Mouse (Mus musculus): ENCODE data around the gene Plekhj1. TPM values are rescaled to one million over a fixed set of nuclear protein-coding genes. Genes with fewer than 3 reads are reported as not detected.
A peak's percentile ranks its signal among the peaks of the same experiment; 100 is the strongest.
"Not testable (repeated sequence)": the region's sequence is repeated elsewhere in the genome, so short reads cannot be mapped to it uniquely, and the experiment has no call there.

Plekhj1 gene
- total RNA-seq, 2 experiments from 2014 or later: 26.8 to 30.9 TPM

DNA sequence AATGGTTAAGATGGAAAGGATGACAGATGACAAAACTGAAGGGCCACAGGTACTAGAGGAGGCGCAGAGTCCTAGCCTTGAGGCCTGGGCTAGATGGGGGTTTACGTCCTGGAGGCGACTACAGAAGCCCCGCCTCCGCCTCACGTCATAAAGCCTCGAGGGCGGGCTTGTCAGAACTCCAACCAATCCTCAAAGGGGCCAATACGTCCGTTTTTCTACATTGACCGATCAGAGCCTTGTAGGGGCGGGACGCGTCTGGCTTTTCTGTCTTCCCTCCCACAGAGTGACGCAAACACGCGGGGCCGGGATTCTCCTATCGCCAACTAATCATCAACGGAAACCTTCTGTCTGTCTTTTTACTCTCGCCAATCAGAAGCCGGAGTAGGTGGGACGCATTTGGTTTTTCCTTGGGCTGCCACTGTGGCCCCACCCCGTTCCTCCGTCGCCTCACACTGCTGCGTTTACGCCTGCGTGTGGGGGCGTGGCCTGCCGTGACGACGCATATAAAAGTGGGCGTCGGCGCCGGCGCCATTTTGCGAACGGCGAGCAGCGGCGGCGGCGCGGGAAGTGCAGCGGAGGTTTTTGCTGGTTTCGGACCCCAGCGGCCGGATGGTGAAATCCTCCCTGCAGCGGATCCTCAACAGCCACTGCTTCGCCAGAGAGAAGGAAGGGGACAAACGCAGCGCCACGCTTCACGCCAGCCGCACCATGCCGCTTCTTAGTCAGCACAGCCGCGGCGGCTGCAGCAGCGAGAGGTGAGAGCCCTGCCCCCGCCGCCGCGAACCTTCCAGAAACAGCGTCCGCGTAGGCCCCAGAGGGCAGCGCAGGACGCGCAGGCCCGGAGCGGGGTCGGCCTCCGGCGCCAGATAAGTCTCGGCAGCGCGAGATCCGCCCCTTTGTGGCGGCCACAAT lies 28.0 kb upstream of the Plekhj1 start, which contains the start of gene Oaz1:
Oaz1 (plus strand) TSS at position 506 of the 912 bp plus-strand sequence.
- peak; percentile 98 for DNase-seq

DNA sequence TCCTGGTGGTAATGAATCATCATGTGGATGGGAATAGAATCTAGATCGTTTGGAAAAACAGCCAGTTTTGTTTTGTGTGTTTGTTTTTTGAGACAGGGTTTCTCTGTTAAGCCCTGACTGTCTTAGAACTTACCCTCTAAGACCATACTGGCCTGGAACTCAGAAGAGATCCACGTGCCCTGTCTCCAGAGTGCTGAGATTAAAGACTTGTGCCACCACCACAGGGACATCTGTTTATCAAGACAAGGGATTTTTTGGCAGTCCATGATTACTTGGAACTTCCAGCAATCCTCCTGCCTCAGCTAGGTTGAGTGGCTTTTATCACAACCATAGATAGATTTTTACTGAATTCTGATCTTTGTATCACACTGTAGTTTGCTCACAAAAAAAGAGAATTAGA lies 26.4 kb upstream of the Plekhj1 start:
- DNase-seq: no peak

DNA sequence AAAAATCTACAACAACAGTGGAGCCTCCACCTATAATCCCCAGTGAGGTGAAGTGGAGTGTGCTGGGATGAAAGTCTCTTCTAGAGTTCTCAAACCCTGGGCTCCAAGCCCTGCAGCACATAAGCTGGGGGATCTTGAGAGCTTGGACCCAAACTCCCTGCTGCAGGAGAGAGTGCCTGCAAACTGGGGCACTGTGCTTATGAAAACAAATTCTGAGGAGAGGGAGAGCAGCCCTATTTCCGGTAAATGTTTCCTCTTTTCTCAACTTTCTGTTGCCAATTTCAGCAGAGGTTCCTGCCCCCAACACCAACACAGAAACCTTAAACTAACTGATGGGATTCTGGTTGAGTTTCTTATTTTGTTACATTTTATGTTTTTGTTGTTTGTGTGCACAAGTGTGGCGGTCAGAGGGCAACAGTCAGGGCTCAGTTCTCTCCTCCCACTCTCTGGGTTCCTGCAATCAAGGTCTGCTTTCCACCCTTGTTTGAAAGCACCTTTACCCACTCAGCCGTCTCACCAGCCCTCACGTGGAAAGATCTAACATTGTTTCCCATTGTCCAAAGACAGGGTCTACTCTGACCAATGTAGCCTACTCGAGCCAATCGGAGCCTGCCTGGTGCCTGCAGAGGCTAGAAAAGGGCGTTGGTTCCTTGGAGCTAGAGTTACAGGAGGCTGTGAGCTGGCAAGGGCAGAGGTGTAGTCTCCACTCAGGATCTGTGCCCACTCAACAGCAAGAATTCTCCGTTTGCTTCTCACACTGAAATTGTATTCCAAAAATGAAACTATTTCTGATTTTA lies 25.6 kb upstream of the Plekhj1 start:
- no peak for DNase-seq

DNA sequence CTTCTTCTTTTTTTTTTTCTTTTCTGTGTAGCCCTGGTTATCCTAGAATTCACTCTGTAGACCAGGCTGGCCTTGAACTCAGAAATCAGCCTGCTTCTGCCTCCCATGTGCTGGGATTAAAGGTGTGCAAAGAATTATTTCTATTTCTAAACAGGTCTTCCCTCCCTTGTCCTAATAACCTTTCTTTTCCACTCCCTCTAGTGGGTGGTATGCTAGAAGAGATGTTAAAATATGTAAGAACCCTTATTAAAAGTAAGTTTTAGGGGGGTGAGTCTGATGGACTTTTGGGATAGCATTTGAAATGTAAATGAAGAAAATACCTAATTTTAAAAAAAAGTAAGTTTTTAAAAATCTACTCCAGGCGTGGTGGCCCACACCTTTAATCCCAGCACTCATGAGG lies 24.9 kb upstream of the Plekhj1 start:
- no peak for DNase-seq

- no peak for DNase-seq
Measured at GRCm38 (mm10) chr10:80822528-80822927, 24.1 kb upstream of the Plekhj1 start.

- no peak for DNase-seq
Measured at GRCm38 (mm10) chr10:80821991-80822390, 23.6 kb upstream of the Plekhj1 start.

- no peak for DNase-seq
Measured at GRCm38 (mm10) chr10:80819406-80819805, 21.0 kb upstream of the Plekhj1 start.

DNA sequence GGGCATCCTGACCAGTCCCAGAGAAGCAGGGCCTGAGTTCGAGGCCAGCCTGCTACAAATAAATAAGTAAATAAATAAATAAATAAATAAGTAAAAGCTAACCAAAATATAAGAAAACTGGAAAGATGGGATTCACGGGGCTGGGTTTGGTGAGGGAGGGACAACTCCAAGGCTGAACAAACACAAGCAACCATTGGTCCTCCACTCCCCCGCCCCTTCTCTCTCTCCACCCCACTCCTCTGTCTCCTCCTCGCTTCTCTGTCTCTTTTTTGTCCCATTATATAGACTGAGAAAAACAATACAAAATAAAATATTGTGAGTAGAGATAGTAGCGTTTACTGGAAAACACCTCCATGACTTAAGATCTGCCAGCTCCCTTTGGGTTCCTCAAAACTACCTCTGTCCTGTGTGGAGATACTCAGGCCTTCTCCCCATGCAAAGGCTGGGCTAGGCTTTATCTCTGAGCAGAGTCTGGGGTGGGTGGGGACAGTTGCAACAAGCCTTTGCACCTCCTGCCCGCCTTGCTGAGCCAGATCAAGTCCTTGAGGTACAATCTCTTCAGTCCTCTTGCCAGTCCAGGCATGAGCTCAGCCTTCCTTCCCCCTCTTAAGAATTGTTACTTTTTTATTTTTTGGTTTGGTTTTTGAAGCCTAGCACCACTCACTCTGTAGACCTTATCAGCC lies 20.3 kb upstream of the Plekhj1 start:
- DNase-seq: no peak

GRCm38 (mm10) chr10:80817955-80818354 lies 19.5 kb upstream of the Plekhj1 start:
- DNase-seq: not testable (repeated sequence)

GRCm38 (mm10) chr10:80817164-80817563 lies 18.7 kb upstream of the Plekhj1 start:
- no peak for DNase-seq

GRCm38 (mm10) chr10:80816303-80816702 lies 17.9 kb upstream of the Plekhj1 start:
- not testable (repeated sequence) for DNase-seq

DNA sequence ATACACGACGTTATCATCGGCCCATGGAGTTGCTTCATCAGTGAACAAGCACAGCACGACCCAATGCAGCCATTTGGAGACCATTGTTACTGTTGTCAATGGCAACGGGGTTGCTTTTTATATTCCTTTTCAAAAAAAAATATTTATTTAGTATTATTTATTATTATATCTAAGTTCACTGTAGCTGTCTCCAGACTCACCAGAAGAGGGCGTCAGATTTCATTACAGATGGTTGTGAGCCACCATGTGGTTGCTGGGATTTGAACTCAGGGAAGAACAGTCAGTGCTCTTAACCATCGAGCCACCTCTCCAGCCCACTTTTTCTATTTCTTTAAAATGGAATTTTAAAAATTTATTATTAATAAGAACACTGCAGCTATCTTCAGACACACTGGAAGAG lies 16.4 kb upstream of the Plekhj1 start:
- DNase-seq: no peak

GRCm38 (mm10) chr10:80813366-80813765 lies 14.9 kb upstream of the Plekhj1 start, which contains the start of gene Jsrp1:
TSS of gene Jsrp1 (minus strand) at chr10:80813498.
- peak; percentile 71 for DNase-seq

GRCm38 (mm10) chr10:80812391-80813041 lies 14.1 kb upstream of the Plekhj1 start:
- DNase-seq: no peak

DNA sequence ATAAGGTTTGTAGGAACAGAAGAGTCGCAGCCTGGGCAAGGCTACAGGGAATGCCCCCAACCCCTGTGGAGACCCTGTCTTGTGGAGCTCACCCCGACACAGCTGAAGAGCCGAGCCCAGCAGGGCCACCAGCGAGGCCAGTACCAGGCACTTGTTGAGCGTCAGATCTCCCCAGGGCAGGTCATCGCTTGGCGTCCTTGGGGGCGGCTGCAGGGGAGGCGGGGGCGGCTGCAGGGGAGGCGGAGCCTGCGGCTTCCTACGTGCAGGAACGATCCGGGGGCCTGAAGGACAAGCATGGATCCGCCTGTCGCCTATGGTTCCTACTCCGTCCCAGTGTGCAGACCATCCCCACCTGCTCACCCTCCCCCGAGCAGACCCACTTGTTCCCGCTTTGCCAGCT lies 11.7 kb upstream of the Plekhj1 start:
- DNase-seq: no peak

GRCm38 (mm10) chr10:80808985-80809632 lies 10.7 kb upstream of the Plekhj1 start:
- DNase-seq: no peak

- DNase-seq: no peak
Measured at GRCm38 (mm10) chr10:80808099-80808984, 9.9 kb upstream of the Plekhj1 start.

DNA sequence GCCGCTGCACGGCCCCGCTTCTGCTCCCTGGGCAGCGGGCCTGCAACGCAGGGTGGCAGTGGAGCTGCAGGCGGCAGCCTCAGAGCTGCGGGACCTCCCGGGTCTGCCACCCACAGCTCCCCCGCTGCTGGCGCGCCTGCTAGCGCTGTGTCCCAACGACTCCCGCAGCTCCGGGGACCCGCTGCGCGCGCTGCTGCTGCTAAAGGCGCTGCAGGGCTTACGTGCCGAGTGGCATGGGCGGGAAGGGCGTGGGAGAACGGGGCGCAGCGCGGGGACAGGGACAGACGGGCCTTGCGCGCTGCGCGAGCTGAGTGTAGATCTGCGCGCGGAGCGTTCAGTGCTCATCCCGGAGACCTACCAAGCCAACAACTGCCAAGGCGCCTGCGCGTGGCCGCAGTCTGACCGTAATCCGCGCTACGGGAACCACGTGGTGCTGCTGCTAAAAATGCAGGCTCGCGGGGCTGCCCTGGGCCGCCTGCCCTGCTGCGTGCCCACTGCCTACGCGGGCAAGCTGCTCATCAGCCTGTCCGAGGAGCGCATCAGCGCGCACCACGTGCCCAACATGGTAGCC lies 8.7 kb upstream of the Plekhj1 start:
- peak; percentile 68 for DNase-seq

DNA sequence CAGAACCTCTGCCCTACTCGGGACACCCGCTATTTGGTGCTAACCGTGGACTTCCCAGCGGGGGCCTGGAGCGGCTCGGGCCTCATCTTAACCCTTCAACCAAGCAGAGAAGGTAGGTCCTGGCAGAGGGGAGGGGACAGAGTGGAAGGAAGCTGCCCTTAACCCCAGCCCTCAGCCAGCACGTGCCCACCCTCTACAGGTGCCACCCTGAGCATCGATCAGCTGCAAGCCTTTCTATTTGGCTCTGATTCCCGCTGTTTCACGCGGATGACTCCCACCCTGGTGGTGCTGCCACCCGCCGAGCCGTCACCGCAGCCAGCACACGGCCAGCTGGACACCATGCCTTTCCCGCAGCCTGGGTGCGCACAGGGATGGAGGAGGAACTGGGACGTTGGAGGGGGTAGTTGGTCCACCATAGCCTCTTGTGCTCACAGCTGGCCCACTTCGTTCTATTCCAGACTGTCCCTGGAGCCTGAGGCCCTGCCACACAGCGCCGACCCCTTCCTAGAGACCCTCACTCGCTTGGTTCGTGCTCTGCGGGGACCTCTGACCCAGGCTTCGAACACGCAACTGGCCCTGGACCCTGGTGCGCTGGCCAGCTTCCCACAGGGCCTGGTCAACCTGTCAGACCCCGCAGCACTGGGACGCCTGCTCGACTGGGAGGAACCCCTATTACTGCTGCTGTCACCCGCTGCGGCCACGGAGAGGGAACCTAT lies 8.1 kb upstream of the Plekhj1 start:
- DNase-seq: no peak

Measured in gastrocnemius, postnatal 10 days (tissue).